Mouse (Mus musculus) ovary, adult 18-20 months (tissue): ENCODE results near the gene Mmp15.
"Not testable (repeated sequence)": the region's sequence is repeated elsewhere in the genome, so short reads cannot be mapped to it uniquely, and the experiment has no call there.

Source experiments
- DNase-seq: peaks from one replicate; pipeline ENCODE4 v3.0.0; 2022; ENCODE audit warnings: low spot score, mixed read lengths

Mmp15 gene

GRCm38 (mm10) chr8:95377101-95377500 lies 25.0 kb downstream of the Mmp15 start:
- no peak for DNase-seq

- DNase-seq, result no peak
Observed at GRCm38 (mm10) chr8:95377863-95378291, 25.8 kb downstream of the Mmp15 start.

- DNase-seq, result not testable (repeated sequence)
Observed at GRCm38 (mm10) chr8:95378928-95379327, 26.9 kb downstream of the Mmp15 start.

- DNase-seq, result no peak
Observed at GRCm38 (mm10) chr8:95380953-95381352, 28.9 kb downstream of the Mmp15 start.

- no peak for DNase-seq
Observed at GRCm38 (mm10) chr8:95381595-95381994, 29.5 kb downstream of the Mmp15 start.

- DNase-seq, result no peak
Observed at GRCm38 (mm10) chr8:95384501-95384900, 32.4 kb downstream of the Mmp15 start.

GRCm38 (mm10) chr8:95386037-95386436 lies 34.0 kb downstream of the Mmp15 start:
- no peak for DNase-seq

- no peak for DNase-seq
Observed at GRCm38 (mm10) chr8:95387221-95387620, 35.2 kb downstream of the Mmp15 start.

GRCm38 (mm10) chr8:95387936-95388335 lies 35.9 kb downstream of the Mmp15 start:
- no peak for DNase-seq

- DNase-seq, result no peak
Observed at GRCm38 (mm10) chr8:95390312-95390711, 38.2 kb downstream of the Mmp15 start.

- DNase-seq, result no peak
Observed at GRCm38 (mm10) chr8:95391101-95391500, 39.0 kb downstream of the Mmp15 start.

- no peak for DNase-seq
Observed at GRCm38 (mm10) chr8:95392604-95393003, 40.5 kb downstream of the Mmp15 start.

GRCm38 (mm10) chr8:95395186-95395918 lies 43.3 kb downstream of the Mmp15 start:
- no peak for DNase-seq

- DNase-seq, result no peak
Observed at GRCm38 (mm10) chr8:95396752-95397151, 44.7 kb downstream of the Mmp15 start.

- no peak for DNase-seq
Observed at GRCm38 (mm10) chr8:95397201-95397600, 45.1 kb downstream of the Mmp15 start.

GRCm38 (mm10) chr8:95399131-95399530 lies 47.1 kb downstream of the Mmp15 start:
- DNase-seq, result no peak

- no peak for DNase-seq
Observed at GRCm38 (mm10) chr8:95401091-95401490, 49.0 kb downstream of the Mmp15 start.

GRCm38 (mm10) chr8:95409518-95409917 lies 57.5 kb downstream of the Mmp15 start:
- DNase-seq, result no peak

- DNase-seq, result no peak
Observed at GRCm38 (mm10) chr8:95411309-95411972, 59.4 kb downstream of the Mmp15 start.

GRCm38 (mm10) chr8:95422193-95422810 lies 70.2 kb downstream of the Mmp15 start:
- DNase-seq, result no peak
